Mouse (Mus musculus) bone marrow macrophage, adult 2 months (primary cell): ENCODE results near the gene Ptprd. TPM values are rescaled to one million over a fixed set of nuclear protein-coding genes. Genes with fewer than 3 reads are reported as not detected.

ENCODE experiments used
- H3K27ac ChIP-seq: 2 replicates; pipeline ENCODE4 v1.5.1; 2012; ENCODE audit warnings: low read depth, low read length; ENCODE audit not compliant: insufficient read depth
- H3K4me1 ChIP-seq: 2 replicates; pipeline ENCODE4 v1.6.1; 2012; ENCODE audit warnings: low read length; ENCODE audit not compliant: control insufficient read depth, insufficient read depth
- H3K4me3 ChIP-seq: 2 replicates; pipeline ENCODE4 v1.5.1; 2012; ENCODE audit warnings: mild to moderate bottlenecking, low read length, moderate library complexity; ENCODE audit not compliant: insufficient read depth
- CTCF ChIP-seq: IDR thresholded peaks from 2 replicates; pipeline ENCODE4 v1.5.1; 2012; ENCODE audit warnings: low read depth, mild to moderate bottlenecking, low read length, moderate library complexity
- POLR2A ChIP-seq: IDR thresholded peaks from 2 replicates; pipeline ENCODE4 v1.6.1; 2012; ENCODE audit warnings: mild to moderate bottlenecking, low read depth, low read length, borderline replicate concordance
- polyA plus RNA-seq: library from polyadenylated mRNA; stranded (reverse); fragments of >200 nt; gene quantifications from 2 replicates; pipeline ENCODE4 v1.2.4, GENCODE M21; 2012; ENCODE audit not compliant: missing spikeins, insufficient read depth, insufficient read length

Ptprd gene
- polyA plus RNA-seq, 1 experiment = 1.4 TPM

GRCm38 (mm10) chr4:77717792-77718191, 494.0 kb downstream of the Ptprd start:
- Histone ChIP-seq H3K4me1 (no peaks in the 10 kb centered on the region), H3K27ac (no peak overlapping the region), H3K4me3 (no peak overlapping the region)
- TF ChIP-seq POLR2A (no peak), CTCF (no peak)

DNA sequence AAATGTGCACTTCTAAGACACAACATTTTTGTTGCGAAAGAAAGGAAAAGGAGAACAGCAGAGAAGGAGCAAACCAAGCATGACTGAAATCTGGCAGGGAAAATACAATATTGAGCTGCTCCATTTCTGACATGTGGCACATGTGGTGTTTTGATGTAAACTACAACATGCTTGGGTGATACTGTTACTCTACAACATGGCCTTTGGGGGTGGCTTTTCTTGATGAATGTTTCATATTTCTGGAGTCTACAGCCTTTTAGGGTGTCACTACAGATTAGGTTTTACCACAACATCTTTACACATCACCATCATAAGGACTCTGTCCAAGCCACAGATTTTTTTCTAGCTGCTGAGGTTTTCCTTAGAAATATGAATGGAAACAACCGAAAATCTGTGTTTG, 501.5 kb downstream of the Ptprd start:
- Histone ChIP-seq H3K4me3 (no peak overlapping the region), H3K4me1 (no peaks in the 10 kb centered on the region), H3K27ac (no peak overlapping the region)
- TF ChIP-seq CTCF (no peak), POLR2A (no peak)

- H3K27ac ChIP-seq = no peak overlapping the region
- TF ChIP-seq POLR2A (no peak), CTCF (no peak)
- no peak overlapping the region for H3K4me3 ChIP-seq
- H3K4me1 ChIP-seq = no peaks in the 10 kb centered on the region
These were observed 513.5 kb downstream of the Ptprd start for GRCm38 (mm10) chr4:77698294-77698693.

- no peak overlapping the region for H3K4me3 ChIP-seq
- no peak overlapping the region for H3K27ac ChIP-seq
- TF ChIP-seq CTCF (no peak), POLR2A (no peak)
- H3K4me1 ChIP-seq = no peaks in the 10 kb centered on the region
These were observed 536.0 kb downstream of the Ptprd start for GRCm38 (mm10) chr4:77675798-77676197.

DNA sequence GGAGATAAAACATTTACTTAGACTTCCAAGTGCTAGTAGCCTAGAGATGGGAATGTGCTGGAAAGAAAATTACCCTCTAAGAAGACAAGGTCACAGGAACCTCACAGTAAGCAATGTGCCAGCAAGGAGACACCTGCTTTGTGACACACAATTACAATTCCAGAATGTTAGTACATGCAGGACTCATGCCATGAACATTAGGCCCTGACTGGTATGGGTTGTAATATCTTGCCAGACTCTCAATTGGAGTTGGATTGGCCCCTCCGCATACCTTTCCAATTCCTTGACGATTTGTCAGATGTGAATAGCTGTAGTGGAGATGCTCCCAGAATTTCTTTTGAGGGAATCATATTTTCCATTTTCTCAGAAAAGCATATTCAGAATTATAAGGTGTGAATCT, 547.0 kb downstream of the Ptprd start:
- Histone ChIP-seq H3K4me3 (no peak overlapping the region), H3K4me1 (no peaks in the 10 kb centered on the region), H3K27ac (no peak overlapping the region)
- no peak for TF ChIP-seq POLR2A
- no peak for TF ChIP-seq CTCF

DNA sequence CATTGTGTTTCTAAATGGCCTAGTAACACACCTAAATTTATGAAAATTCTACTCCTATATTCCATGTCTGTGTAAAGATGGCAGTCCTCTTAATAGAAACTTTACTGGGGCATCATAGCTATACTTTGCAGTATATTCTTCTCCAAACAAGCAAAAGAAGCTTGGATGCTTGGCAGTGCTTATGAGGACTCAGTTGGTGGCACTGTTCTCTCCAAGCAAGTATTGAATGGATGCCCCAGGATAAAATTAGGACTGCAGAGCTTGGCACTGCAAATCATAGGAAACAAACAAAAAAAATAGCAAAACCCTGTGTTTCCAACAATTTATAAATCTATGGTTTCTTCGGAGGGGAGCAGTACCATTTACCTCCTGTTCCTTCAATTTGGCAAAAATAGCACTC, 549.5 kb downstream of the Ptprd start:
- H3K4me3 ChIP-seq = no peak overlapping the region
- TF ChIP-seq POLR2A (no peak), CTCF (no peak)
- H3K4me1 ChIP-seq = no peaks in the 10 kb centered on the region
- H3K27ac ChIP-seq = no peak overlapping the region

GRCm38 (mm10) chr4:77655669-77656068, 556.1 kb downstream of the Ptprd start:
- Histone ChIP-seq H3K4me1 (no peaks in the 10 kb centered on the region), H3K4me3 (no peak overlapping the region), H3K27ac (no peak overlapping the region)
- TF ChIP-seq POLR2A = no peak
- TF ChIP-seq CTCF = no peak

DNA sequence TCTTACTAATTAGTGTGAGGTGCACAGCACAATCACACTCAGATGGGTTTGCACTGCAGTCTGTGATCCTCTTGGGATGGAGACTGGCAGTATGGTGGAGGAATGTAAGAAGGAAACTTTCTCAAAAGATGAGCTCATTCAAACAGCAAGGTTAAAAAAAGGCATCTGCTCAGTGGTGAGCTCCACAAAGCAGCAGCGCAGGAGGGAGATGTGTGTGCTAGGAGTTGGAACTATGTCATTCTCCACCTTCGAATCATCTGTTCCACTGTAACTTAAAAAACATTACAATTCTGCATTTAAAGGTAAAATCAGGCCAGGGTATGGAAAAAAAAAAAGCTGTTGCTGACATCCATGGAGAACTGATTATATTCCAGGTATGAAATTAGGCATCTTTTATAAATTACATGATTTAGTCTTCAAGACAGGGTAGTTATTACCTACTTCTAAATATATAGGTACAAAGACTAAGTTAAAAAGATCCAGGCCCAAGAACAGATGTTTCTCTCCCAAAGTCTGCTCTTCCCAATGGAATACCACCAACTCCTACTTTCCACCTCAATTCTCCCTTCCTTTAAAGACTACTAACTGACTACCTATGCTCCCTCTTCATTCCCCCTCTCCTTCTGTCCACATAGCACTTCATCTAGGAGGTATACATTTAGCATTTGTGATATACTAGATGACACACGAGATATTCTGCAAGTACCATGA, 562.0 kb downstream of the Ptprd start:
- TF ChIP-seq CTCF (no peak), POLR2A (no peak)
- no peak overlapping the region for H3K4me3 ChIP-seq
- no peak overlapping the region for H3K27ac ChIP-seq
- H3K4me1 ChIP-seq = no peaks in the 10 kb centered on the region

GRCm38 (mm10) chr4:77648911-77649310, 562.9 kb downstream of the Ptprd start:
- TF ChIP-seq CTCF = no peak

GRCm38 (mm10) chr4:77647451-77648137, 564.2 kb downstream of the Ptprd start:
- H3K4me3 ChIP-seq = no peak overlapping the region
- no peak overlapping the region for H3K27ac ChIP-seq
- no peaks in the 10 kb centered on the region for H3K4me1 ChIP-seq
- no peak for TF ChIP-seq POLR2A
- TF ChIP-seq CTCF = no peak

More at GRCm38 (mm10) chr4:77648911-77649310, 562.9 kb downstream of the Ptprd start:
- Histone ChIP-seq H3K4me3 (no peak overlapping the region), H3K4me1 (no peaks in the 10 kb centered on the region), H3K27ac (no peak overlapping the region)

DNA sequence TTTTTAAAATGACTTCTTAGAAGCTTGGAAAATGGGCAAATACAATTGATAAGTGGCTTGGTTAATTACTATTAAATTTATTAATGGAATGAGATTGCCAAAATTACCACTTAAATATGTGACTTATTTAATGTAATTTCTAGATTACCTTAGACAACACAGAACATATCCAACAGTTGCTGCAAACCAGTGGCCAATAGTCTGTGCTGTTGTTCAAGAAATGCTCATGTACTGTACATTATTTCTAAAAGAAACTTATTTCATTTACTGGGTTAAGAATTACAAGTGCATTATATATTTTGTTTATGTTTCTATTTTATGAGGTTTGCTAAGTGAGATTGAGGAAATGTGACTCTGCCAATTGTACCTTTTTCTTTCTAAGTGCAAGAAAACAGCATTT, 567.3 kb downstream of the Ptprd start:
- no peak for TF ChIP-seq CTCF
- TF ChIP-seq POLR2A = no peak
- Histone ChIP-seq H3K27ac (no peak overlapping the region), H3K4me1 (no peaks in the 10 kb centered on the region), H3K4me3 (no peak overlapping the region)
